Mouse (Mus musculus): ENCODE measurements around the gene Tstd1.

The Tstd1 gene

DNA sequence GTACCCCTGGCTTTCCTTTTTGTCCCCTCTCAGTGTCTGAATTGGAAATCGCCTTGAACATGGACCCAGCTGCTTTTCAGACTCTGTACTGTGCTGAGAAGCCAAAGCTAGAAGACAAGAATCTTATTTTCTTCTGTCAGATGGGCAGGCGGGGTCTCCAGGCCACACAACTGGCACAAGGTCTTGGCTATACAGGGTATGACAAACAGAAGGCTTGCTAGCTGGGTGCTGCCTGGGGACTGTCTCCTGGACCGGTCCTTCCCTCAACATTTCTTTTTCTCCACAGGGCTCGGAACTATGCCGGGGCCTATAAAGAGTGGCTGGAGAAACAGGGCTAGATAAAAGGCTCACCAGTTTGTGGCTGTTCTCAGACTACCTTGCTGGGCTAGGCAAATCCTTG lies 1.2 kb downstream of the Tstd1 start:
- DNase-seq, result no peak

DNA sequence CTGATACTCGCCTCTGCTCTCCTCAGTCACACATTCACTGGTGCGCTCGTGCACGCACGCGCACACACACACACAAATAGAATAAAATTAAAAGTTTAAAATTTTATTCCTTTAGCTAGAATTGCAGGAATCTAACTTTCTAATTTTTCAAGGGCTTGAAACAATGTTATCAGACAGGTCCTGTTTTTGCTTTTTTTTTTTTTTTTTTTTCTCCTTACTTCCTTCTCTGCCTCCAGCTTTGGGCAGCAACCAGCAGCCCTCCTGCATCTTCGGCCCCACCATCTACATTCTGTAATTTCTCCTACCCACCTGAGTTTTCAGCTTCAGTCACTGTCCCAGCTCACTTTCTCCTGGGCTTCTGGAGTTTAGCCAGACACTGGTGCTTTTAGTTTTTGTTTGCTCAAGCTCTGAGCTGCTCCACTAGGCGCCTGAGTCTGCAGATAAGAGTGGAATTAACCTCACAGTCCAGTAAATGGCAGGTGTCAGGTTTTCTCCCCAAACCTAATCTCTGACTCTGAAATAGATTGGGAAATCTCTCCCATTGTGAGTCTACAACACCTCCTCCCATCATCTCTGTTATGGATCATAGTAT lies 3.9 kb downstream of the Tstd1 start:
- DNase-seq, result no peak

DNA sequence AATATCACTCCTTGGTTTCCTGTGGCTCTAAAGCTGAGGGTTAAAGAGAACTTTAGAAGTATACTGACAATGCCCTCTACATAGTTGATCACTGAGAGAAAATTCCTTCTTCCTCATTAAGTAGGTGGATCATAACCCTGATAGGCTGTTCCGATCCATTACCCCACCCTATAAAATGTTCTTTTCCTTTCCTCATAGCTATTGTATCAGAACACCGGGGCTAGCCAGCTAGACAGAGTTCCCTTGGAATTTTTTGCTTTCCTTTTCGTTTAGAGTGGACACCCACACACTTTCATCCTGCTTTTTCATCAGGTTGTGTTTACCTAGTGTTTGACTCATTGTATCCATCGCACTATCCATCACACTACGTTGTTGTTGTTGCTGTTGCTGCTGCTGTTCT lies 6.0 kb downstream of the Tstd1 start:
- DNase-seq, result no peak

DNA sequence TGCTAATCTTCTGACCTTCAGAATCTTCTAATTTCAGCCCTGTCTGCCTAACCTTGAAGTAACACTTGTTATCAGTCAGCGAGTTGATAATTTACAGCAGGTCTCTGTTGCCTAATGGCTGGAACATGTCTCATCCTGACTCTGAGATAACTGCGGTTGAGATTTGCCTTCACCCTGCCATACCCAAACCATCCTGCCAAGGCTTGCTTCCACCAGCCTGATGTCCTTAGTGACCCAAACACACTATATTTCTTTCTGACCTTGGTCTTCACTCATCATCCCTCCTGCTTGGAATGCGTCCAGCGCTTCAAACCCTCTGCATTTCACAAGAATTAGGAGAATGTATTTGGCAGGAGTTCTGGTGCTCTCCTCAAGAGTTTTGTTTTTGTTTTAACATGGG lies 6.5 kb downstream of the Tstd1 start:
- no peak for DNase-seq

DNA sequence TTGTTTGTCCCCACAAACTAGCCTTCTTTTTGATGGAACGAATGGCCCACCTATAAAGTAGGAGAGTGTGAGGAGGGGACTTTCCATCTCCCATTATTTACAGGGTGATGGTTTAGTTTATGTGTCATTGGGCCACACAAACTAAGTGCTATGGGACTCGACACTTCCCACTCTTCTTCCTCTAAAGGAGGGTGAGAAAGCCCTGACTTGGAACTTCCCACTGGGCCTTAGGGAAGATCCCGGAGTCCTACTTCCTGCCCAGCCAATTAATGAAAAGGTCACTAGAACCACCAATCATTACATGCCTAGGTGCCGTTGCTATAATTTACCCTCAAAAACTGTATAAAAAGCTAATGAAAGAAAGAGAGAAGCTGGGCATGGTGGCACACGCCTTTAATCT lies 13.5 kb downstream of the Tstd1 start:
- no peak for DNase-seq

DNA sequence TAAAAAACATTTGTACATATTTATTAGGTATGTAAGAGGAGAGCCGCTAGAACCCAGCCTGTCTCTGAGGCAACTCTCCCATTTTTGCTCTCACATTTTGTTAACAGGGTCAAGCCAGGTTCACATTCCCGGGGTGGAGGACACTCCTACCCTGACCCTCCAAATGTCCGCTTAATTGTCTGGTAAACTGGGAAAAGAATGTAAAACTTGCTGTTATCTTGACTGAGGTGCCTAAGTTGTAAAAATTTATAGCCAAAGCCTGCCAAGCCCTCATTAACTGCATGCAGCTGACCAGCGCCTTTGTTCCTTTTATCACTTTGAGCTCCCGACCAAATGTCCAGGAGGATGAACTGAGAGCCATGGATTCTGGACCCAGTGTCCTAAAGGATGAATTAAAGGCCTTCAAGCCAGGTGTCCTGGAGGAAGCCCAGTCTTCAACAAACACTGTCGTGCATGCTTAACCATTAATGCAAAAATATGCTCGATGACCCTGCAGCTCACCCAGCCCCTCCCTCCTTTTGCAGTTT lies 16.7 kb downstream of the Tstd1 start:
- DNase-seq, result no peak

DNA sequence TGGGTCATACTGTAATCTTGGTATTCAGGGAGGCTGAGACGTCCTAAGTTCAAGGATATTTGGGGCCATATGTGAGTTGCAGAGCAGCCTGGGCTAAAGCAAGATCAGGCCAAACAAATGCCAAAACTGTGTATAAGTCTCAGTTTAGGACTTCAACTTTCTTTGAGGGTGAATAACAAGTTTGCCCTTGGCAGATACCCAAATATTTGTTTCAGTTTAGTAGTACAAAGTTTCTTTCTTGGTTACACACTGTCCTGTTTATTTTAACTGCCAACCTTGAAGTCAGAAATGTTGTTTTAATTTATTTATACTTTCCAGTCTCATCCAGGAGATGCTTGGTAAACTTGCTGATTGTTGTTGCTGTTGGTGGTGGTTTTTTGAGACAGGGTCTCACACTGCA lies 17.3 kb downstream of the Tstd1 start:
- no peak for DNase-seq

DNA sequence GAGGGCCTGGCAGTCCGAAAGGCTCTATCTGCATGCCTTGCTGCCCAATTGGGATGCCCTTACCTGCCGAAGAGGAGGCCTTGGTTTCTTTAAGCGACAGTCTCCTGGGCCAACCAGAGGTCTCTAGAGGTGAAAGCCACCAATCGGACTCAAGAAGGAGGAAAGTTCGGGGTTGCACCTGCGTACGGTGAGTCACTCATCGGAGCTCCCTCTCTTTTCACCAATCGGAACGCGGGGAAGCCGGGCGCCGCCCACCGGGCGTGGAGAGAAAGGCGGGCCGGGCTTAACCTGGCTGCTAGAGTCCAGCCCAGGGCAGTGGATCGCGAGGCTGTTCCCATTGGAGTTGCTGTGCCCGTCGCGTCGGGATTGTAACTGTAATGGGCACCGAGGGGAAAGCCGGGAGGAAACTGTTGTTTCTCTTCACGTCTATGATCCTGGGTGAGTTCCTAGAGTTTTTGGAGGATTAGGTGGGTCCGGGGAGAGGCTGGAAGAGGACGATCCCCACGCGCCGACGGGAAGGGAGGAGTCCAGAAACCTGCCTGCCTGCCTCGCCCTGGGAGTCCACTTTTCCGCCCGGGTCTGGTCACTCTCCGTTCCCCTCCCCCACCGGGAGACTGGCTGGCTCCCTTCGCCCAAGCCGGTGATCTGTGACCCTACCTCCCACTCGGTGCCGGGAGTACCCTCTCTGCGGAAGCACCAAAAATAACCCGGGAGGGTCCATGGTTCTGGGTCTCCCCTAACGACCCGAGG lies 18.8 kb downstream of the Tstd1 start, which contains the start of gene F11r:
F11r (plus strand) TSS at position 272 of the 750 bp plus-strand sequence.
- DNase-seq, result no peak

DNA sequence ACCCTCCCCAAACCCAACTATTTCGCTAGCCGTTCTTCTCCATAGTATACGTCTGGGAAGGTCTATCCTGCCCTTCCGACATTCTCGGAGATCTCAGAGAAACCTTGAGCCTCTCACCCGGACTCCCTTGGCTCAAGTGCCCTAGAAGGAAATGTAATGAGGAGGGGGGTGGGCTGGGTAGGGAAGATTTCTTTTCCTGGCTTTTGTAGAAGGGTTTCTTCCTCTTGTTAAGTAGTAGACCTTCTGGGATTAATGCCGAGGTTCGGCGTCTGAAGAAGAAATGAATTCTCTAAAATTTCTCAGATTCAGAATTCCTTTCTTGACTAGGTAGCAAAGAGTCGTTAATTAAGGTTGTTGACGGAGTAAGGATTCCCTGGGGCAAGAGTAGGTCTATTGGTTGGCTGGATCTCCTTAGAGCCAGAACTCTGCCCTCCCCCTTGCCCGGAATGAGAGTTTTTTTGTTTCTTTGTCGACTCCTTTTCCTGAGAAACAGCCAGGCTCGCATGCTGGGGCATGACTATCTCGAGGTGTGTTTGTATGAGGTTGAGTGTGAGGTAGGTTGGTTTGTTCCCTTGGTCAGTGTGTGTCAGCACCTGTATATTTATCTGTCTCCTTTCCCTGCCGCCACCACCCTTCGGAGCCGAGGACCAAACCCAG lies 19.5 kb downstream of the Tstd1 start:
- DNase-seq, result no peak

DNA sequence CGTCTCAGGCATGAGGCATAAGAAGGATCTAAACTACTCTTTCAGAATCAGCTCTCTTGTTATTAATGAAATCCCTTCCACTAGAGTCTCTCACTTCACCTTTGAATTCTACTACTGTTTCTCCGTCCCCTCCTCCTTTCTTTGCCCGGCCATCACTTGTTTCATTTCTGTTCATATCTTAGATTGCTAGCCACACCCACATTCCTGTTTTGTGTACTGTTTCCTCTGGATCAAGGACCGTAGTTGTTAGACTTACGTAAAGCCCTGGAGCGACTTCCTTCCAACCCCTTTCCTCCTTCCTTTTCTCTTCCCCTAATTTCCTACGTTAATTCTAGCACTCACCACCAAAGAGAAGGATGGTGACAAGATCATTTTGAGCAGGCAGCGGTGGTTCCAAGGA lies 20.4 kb downstream of the Tstd1 start:
- DNase-seq, result no peak

DNA sequence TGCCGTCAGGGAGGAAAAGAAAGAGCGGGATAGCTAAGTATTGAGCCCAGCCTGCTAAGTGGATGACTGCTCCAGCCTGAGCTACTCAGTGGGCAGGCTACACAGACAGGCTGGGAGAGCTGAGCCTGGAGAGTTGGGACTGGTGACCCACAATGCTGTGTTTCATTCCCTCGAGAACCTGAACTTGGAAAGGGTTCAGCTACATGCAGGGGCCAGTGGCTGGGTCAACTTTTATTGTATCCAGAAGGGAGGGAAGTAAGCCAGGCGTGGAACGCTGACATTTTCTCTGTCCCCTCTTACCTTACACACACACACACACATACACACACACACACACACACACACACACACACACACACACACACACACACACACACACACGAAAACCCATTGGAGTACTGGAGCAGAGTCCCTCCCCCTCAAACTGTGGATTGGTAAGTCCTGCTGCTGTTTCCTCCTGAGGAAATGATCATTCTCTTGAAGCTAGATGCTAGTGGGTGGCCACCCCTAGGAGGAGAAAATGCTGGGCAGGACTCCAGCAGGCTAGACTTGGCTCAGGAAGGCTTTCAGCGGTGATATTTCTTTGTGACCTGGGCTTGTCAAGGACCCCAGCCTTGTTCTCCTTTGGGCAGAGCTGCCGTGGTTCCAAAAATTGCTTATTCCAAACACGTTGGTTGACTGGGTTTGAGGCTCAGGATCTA lies 21.5 kb downstream of the Tstd1 start:
- DNase-seq, result no peak

DNA sequence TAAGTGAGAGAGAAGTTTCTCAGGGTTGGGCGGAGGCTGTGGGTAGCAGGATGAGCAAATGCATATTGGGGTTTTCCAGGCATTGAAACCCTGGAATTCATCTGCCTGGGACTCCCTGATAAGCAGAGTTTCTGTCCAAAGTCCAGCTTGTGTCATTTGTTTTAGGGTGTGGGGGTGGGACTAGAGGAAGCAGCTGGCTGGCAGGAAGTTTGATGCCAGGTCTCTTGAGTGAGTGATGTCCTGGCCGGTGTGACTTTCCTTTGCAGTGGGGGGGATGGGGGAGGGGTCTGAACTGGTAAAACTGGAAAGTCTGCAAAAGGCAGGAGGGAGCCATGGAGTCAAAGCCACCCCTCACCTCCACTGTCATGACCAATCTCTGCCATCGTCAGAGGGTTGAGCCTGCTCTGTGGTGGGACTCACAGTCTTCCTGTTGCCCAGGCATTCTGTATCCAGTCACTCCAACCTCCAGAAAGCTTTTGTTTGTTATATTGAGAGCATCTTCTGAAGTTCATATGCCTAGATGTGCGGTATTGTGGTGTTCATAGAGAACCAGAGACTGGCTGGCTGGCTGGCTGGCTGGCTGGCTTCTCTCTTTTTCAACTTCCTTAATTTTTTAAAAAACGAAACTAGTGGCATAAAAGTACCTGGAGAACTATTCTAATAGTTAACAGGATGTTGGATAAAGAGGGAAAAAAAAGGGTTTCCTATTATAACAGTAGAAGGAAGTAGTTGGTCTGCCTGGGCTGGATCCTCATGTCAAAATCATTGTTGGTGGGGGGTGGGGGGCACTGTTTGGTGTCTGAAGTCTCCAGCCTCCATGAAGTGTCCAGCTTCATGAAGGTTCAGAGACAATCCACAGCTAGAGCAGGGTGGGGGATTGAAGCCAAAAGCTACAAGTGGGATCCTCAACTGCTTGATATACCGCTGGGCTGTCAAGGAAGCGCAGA lies 23.1 kb downstream of the Tstd1 start:
- no peak for DNase-seq

DNA sequence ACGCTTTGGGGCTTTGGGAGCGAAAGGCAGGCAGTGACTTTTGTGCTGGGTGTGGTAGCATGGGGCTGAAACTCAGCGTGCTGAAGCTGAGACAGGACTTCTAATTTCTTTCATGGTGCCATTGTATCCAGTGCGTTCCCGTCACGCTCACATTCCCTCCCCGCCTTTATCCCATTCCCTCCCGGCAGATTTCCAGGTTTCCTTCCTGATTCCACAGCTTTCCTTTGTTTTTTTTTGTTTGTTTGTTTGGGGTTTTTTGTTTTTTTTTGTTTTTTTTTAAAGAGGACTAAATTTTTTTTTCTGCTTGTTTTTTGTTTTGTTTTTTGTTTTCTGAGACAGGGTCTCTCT lies 23.7 kb downstream of the Tstd1 start:
- DNase-seq, result no peak

DNA sequence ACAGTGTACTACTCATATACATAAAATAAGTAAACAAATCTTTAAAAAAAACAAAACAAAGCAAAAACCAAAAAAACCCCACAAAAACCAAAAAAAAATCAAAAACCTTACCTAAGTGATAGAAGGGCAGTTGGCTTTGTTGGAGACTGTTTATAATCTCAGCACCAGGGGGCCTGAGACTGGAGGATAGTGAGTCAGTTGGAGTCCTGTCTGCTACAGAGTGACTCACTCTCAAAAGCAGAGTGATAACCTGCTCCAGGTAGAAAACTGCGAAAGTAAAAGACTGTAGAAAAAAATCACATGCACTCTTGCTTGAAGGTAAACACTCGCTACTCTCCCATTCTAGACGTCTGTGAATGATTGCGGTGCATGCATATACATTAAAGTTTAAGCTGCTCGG lies 26.4 kb downstream of the Tstd1 start:
- no peak for DNase-seq

DNA sequence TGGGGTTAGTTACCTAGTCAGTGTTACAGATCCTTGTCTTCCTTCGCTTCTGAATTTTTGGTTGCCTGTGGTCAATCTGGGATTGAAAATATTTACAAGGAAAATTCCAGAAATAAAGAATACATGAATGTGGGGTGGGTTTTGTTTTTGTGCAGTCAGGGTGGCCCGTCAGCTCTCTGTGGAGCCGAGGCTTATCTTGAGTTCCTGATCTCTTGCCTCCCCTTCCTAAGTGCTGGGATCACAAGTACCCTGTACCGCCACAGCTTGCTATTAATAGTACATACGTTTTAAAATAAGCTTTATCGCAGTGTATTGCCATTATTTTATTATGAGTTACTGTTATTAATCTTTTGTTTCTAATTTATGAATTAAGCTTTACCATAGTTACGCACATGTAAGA lies 28.2 kb downstream of the Tstd1 start:
- no peak for DNase-seq

DNA sequence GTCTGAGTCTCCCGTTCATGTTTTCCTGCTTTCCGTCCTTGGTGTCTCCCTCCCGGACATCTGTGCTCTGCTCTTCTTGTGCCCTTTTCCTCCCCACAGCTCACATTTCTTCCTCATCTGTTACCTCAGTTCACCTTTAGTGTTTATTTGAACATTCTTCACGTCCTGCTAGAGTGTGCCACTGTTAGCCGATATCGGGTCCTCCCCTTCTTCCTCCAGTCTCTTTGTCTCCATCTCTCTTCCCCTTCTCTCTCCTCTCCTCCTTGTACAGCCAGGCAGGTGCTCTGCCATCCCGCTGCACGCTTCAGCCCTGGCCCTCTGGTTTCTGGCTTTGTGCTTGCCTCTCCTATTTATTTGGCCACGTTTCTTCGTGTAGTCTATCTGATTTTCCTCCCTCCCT lies 29.0 kb downstream of the Tstd1 start:
- DNase-seq, result no peak

DNA sequence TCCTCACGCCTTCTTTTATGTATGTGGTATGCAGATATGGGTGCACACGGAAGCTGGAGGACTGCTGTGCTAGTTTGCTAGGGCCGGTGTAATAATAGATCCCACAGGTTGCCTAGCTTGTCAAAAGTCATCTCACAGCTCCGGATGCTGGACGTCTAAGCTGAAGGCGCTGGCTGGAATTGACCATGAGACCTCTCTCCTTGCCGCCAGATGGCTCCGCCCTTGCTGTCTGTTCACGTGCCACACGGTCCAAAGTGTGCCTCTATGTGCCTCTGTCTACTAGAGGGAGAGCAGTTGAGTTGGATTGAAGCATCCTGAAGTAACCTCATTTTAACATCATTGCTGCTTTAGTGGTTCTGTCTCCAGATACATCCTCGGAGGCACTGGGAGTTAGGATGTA lies 31.4 kb downstream of the Tstd1 start:
- DNase-seq, result no peak

DNA sequence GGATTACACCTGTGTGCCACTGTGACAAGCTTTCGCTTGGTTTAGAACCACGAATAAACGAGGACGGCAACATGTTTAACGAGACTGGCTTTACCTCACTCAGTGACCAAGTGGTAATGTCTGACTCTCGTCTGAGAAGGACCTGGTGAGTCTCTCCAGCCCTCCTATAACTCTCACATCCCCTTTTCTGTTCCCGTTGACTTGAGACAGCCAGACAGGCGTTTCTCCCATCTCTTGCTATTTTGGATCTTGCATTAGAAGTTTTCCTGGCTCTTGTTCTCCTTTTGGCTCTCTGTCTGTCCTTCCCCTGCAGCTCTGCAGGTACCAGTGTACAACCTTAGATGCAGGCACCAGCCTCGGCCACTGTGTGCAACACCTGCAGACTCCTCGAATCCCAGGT lies 32.3 kb downstream of the Tstd1 start:
- DNase-seq, result no peak

DNA sequence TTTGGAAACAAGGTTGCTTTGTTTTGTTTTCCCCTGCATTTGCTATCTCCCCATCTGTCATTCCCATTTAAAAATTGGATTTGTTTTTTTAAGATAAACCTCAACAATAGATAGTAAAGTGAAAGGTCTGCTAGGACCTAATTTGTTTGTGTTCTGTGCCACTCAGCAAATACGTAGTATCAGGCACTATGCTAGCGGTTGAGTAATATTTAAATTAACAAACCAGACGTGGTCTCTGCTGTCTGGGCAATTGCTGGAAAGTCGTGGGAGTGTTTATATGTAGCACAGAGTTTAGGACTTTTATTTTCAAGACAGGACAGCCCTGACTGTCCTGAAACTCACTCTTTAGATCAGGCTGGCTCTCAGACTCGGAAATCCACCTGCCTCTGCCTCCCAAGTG lies 33.9 kb downstream of the Tstd1 start:
- no peak for DNase-seq

DNA sequence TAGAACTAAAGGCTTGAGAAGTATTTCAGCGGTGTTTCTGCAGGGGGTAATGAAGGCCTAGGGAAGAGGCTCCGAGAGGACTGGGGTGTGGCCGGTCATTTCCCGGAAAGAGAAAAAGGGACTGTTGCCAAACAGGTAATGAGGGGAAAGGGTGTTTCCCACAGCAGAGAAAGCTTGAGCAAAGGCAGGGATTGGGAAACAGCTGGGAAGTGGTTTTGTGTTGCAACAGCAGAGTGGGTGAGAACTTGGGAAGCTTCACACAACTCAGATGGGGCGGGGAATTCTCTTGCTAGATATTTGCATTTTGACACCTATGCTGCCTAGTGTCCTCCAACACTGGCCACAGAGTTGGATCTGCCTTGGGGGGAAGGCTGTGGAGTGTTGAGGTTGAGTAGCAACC lies 34.3 kb downstream of the Tstd1 start:
- DNase-seq, result no peak

DNA sequence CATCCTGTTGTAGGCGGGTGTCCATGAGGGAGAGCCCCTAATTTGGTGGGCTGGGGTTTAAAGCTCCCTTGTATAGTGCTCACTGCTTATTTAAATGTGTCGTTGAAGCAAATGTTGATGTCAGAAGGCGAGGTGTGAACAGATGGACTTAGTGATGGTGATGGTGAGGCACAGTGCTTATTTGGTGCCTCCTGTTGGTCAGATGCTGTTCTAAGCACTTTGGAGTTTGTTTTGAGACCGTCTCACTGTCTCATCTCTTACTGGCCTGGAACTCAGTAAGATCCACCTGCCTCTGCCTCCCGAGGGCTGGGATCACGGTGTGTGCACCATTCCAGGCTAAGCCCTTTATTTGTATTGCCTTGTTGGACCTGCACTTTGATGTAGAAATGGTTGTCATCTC lies 36.3 kb downstream of the Tstd1 start:
- no peak for DNase-seq

DNA sequence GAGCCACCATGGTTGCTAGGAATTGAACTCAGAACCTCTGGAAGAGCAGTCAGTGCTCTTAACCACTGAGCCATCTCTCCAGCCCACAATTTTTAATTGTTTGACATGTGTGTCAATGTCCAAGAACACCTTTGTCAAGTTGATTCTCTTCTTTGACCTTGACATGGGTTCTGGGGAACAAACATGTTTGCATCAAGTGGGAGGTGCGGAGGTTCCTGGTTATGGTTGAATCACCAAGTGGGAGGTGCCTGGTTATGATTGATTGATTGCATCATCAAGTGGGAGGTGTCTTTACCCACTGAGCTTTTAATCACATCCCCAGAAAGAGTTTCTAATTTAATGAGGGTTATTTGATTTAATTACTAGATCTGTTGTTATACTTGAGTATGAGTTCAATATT lies 38.9 kb downstream of the Tstd1 start:
- DNase-seq, result no peak

DNA sequence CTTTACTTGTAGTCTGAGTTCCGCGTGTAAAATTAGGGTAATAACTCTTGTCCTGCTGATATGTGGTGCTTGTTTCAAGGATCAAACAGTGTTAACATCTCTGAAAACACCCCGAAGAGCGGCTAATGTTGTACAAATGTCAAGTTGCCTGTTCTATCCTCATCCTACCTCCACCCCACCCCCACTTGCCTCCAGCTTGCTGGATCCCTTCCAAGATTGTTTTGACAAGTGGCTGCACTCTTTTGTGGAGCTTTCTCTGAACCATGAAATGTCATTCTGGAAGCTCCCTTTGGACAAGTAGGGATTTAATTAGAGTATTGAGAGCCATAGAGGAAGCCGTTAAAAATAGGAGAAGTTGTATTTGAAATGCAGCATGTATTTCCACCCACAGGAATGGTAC lies 41.1 kb downstream of the Tstd1 start:
- no peak for DNase-seq
